Mouse (Mus musculus): ENCODE results near the gene Krt6b.
"Not testable (repeated sequence)": the region's sequence is repeated elsewhere in the genome, so short reads cannot be mapped to it uniquely, and the experiment has no call there.

Gene Krt6b

GRCm38 (mm10) chr15:101680187-101680586 lies at the start of gene Krt6b:
Gene Krt6b, minus strand, starts transcription at chr15:101680287.
- DNase-seq (ENCODE audit: low spot score) = no peak

DNA sequence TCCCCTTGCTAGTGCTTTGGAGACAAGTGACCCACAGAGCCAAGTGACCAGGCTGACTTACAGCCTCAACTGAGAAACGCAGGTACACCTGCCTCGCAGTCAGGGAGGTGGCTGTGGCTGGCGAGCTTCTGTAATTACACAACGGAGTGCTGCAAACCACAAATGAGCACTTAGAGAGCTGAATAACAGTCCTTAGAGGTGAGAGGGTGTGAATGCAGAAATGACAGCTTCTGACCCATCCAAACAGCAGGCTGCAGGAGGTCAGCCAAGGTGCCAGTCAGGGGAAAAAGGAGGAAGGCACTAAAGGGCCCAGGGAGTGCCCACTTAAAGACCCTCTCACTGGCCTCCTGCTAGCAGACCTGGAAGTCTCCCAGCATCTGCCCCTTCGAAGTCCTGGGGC lies 44.6 kb upstream of the Krt6b start:
- no peak for DNase-seq (ENCODE audit: low spot score)

- DNase-seq (ENCODE audit: low spot score) = no peak
These were observed 35.7 kb upstream of the Krt6b start for GRCm38 (mm10) chr15:101715831-101716230.

- DNase-seq (ENCODE audit: low spot score) = no peak
These were observed 34.3 kb upstream of the Krt6b start for GRCm38 (mm10) chr15:101714356-101714755.

- no peak for DNase-seq (ENCODE audit: low spot score)
These were observed 33.6 kb upstream of the Krt6b start for GRCm38 (mm10) chr15:101713731-101714130.

- DNase-seq (ENCODE audit: low spot score) = no peak
These were observed 32.6 kb upstream of the Krt6b start, which contains the start of gene Krt5 for GRCm38 (mm10) chr15:101712720-101713119. Gene Krt5, minus strand, starts transcription at chr15:101712898.

- no peak for DNase-seq (ENCODE audit: low spot score)
These were observed 28.6 kb upstream of the Krt6b start for GRCm38 (mm10) chr15:101708683-101709082.

GRCm38 (mm10) chr15:101707454-101707853 lies 27.4 kb upstream of the Krt6b start:
- no peak for DNase-seq (ENCODE audit: low spot score)

GRCm38 (mm10) chr15:101704066-101704465 lies 24.0 kb upstream of the Krt6b start:
- no peak for DNase-seq (ENCODE audit: low spot score)

GRCm38 (mm10) chr15:101702380-101702779 lies 22.3 kb upstream of the Krt6b start:
- DNase-seq (ENCODE audit: low spot score) = no peak

GRCm38 (mm10) chr15:101699866-101700265 lies 19.8 kb upstream of the Krt6b start:
- no peak for DNase-seq (ENCODE audit: low spot score)

DNA sequence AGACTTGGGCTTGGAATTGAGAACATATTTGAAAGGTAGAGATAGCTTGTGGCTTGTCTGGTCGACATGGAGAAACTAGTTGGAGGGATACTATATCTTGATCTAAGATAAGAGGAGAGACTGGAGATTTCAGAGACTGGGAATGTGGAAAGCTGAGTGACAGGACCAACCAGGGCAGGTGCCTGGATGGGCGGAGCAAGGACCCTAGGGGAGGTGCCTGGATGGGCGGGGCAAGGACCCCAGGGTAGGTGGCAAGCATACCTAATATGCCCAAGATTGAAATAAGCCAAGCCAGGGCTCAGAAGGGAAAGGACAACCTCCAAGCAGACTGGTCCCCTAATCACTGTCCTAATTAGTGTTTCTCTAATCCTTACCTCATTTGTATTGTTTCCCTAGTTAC lies 19.1 kb upstream of the Krt6b start:
- DNase-seq (ENCODE audit: low spot score) = no peak

GRCm38 (mm10) chr15:101697326-101698188 lies 17.5 kb upstream of the Krt6b start:
- DNase-seq (ENCODE audit: low spot score) = no peak

DNA sequence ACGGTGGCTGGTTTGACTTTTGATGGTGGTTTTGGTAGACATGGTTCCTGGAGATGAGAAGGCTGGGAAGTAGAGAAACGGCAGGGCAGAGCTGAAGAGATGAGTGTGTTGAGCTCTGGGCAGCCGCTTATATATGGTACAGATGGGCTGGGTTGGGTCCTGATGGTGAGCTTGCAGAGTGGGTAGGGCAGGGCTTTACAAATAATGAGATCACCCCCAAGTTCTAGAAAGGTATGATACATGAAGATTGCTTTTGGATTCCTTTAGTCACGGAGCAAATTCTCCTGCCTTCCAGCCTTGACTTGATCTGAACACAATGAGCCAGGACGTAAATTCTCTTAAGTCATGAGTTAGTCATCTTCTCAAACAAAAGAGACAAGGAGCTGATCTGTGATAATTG lies 14.1 kb upstream of the Krt6b start, which contains the start of gene Krt6a:
TSS of gene Krt6a (minus strand) at position 101 of the 400 bp plus-strand sequence.
- DNase-seq (ENCODE audit: low spot score) = no peak

GRCm38 (mm10) chr15:101690460-101690859 lies 10.4 kb upstream of the Krt6b start:
- not testable (repeated sequence) for DNase-seq (ENCODE audit: low spot score)

DNA sequence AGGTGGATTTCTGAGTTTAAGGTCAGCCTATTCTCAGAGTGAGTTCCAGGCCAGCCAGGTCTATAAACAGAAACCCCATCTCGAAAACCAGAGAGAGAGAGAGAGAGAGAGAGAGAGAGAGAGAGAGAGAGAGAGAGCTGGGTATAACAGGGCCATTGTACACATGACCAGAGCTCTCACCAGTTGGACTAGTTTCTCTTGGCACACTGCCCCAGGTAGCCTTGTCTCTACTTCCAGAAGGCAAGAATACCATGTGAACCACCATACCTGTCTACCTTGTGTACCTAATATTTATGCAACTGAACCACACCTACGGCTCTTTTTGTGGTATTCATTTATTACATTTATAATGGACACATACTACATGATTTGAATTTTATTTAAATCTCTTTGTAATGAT lies 8.1 kb upstream of the Krt6b start:
- DNase-seq (ENCODE audit: low spot score) = no peak

DNA sequence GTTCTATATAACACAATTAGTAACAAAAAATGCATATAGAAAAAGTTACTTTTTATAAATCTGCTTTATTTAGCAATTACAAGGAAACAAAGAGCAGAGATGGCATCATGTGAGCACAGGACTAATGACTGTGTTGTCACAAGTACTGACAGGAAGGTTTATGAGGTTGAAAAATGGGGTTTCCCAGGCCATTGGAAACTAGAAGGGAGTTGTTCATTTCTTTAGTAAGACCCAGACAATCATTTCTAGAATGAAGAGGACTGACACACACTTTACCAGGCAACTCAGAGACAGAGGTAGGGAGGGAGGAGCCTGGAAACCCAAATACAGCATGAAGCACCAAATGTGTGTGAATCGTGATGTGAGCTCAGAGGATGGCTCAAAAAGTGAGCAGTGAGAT lies 4.1 kb downstream of the Krt6b start:
- no peak for DNase-seq (ENCODE audit: low spot score)

DNA sequence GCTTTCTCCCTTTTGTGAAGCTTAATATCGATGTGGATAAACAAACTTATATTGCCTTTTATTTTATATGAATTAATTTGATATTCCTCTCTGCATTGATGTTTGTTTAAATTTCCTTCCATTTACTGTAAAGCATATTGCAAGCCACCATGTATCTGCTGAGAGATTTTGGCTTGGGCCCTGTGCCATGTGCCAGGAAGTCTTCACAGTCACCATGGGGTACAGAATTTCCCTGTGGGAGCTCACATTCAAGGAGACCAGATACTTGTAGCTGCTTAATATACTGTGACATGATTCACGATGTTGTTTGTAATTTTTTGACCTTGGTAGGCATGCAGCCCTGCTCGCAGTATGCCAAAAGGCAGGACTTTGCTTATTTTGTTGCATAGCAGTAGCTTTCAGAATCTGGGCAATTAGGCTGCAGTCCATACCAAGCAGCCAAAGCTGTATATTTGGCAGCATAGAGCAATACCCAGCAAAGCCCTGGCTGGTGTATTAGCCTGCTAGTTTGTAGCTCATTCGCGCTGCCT lies 27.3 kb downstream of the Krt6b start:
- no peak for DNase-seq (ENCODE audit: low spot score)

DNA sequence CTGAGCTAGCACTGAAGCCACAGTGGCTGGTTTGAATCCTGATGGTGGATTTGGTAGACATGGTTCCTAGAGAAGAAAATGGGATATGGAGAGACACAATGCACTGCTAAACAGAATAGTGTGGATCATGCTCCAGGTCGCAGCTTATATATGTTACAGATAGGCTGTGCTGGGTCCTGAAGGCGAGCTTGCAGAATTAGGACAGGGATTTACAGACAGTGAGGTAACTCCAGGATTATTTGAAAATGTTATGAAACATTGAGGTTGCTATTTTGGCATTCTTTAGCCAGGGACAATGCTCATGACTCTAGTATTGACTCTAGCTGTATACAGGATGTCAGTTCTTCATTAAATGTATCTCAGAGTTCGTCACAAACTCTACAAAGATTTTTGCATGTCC lies 32.8 kb downstream of the Krt6b start, which contains the start of gene Gm5478:
TSS of gene Gm5478 (minus strand) at position 101 of the 400 bp plus-strand sequence.
- DNase-seq (ENCODE audit: low spot score) = no peak

DNA sequence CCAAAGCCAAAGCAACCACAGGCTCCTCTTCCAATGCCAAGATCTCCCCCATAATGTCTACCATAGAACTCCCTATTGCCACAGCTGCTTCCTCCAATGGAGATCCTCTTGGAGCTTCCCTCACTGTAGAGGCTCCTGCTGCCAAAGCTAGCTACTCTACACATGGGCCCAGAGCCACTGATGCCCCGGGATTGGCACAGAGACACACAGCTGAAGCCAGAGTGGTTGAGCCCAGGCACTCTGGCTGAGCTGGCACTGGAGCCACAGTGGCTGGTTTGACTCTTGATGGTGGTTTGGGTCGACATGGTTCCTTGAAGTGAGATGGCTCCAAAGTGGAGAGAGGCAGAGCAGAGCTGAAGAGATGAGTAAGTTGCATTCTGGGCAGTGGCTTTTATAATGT lies 52.2 kb downstream of the Krt6b start, which contains the start of gene Gm5414:
TSS of gene Gm5414 (minus strand) at position 305 of the 400 bp plus-strand sequence.
- DNase-seq (ENCODE audit: low spot score) = no peak
